Mouse (Mus musculus) MEL (cell line): ENCODE measurements around the gene Gipr.

Experiments
- CTCF ChIP-seq, 3 experiments: IDR thresholded peaks in 2 of 3; conservative IDR thresholded peaks in 1 of 3; 2 replicates each; pipeline ENCODE4 v1.5.1; 2011 to 2012; ENCODE audit warnings: low read length in 3 of 3, low read depth in 2 of 3, mild to moderate bottlenecking in 2 of 3, improper control_type of control experiment in 1 of 3, inconsistent platforms in 1 of 3, mixed read lengths in 1 of 3, moderate library complexity in 1 of 3; ENCODE audit not compliant: control insufficient read depth in 1 of 3, insufficient read depth in 1 of 3, poor library complexity in 1 of 3, severe bottlenecking in 1 of 3
- GATA1 ChIP-seq: IDR thresholded peaks from 2 replicates; pipeline ENCODE4 v1.6.1; 2011; ENCODE audit warnings: low read depth, low read length, improper control_type of control experiment
- MYC ChIP-seq: IDR thresholded peaks from 2 replicates; pipeline ENCODE4 v1.6.1; 2011; ENCODE audit warnings: low read depth, mild to moderate bottlenecking, low read length, improper control_type of control experiment, moderate library complexity
- NELFE ChIP-seq: IDR thresholded peaks from 2 replicates; pipeline ENCODE4 v1.6.1; 2011; ENCODE audit warnings: low read depth, low read length, improper control_type of control experiment
- POLR2A ChIP-seq, 2 experiments: IDR thresholded peaks; 2 replicates each; pipeline ENCODE4 v1.6.1; 2011 to 2012; ENCODE audit warnings: low read length in 2 of 2, mild to moderate bottlenecking in 2 of 2, control low read depth in 1 of 2, improper control_type of control experiment in 1 of 2, low read depth in 1 of 2, moderate library complexity in 1 of 2; ENCODE audit not compliant: control insufficient read depth in 1 of 2, insufficient read depth in 1 of 2, poor library complexity in 1 of 2

DNA sequence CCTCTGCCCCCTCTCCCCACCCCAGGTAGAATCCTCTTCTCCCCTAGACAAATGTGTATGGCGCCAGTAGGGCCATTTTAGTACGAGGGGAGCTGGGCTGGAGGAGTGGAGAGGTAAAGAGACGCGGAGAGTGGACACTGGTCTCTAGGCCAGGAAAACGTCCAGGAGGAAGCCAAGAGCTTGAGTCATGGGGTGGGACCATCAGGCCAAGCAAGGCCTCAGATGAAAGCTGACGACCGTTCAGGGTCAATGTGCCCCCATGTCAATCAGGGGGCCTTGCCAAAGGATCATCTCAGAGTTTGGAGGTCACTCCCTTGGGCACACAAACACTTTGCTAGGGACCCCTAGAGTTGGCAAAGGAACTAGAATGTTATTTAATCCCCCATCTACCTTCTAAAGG, 11.3 kb upstream of the Gipr start:
- TF ChIP-seq MYC (no peak), CTCF (IDR thresholded peaks at IDR 0.05 in 2 of 3, conservative IDR thresholded peaks at IDR 0.05 in 1 of 3; ENCODE audit: control insufficient read depth in 1 of 3, insufficient read depth in 1 of 3, low read depth in 2 of 3, low read length in 3 of 3, poor library complexity in 1 of 3, severe bottlenecking in 1 of 3) (no peak), NELFE (no peak), POLR2A (IDR thresholded peaks at IDR 0.05; ENCODE audit: control insufficient read depth in 1 of 2, insufficient read depth in 1 of 2, low read depth in 1 of 2, low read length in 2 of 2, poor library complexity in 1 of 2) (no peak), GATA1 (no peak)
